Mouse (Mus musculus) MEL (cell line): ENCODE data around the gene Mark1. TPM values are rescaled to one million over a fixed set of nuclear protein-coding genes. Genes with fewer than 3 reads are reported as not detected.

Experiments
- DNase-seq: peaks from one replicate; pipeline ENCODE4 v3.0.0; 2011; ENCODE audit warnings: low read depth, low spot score
- H3K27ac ChIP-seq: 2 replicates; pipeline ENCODE4 v1.5.1; 2012; ENCODE audit warnings: low read depth, mild to moderate bottlenecking, control low read depth, low read length, moderate library complexity; ENCODE audit not compliant: control insufficient read depth
- H3K27me3 ChIP-seq, 2 experiments: fragments of 150-350 bp in 1 of 2; sonication (generic) in 1 of 2; 2 replicates each; pipeline ENCODE4 v1.6.1; 2012; ENCODE audit warnings: low read length in 2 of 2, mild to moderate bottlenecking in 2 of 2, improper control_type of control experiment in 1 of 2, moderate library complexity in 1 of 2; ENCODE audit not compliant: insufficient read depth in 2 of 2, control insufficient read depth in 1 of 2
- H3K36me3 ChIP-seq, 2 experiments: 2 replicates each; pipeline ENCODE4 v1.6.1; 2012 to 2014; ENCODE audit warnings: low read length in 2 of 2, improper control_type of control experiment in 1 of 2, inconsistent platforms in 1 of 2, mild to moderate bottlenecking in 1 of 2; ENCODE audit not compliant: insufficient read depth in 2 of 2, control insufficient read depth in 1 of 2
- H3K4me1 ChIP-seq, 2 experiments: fragments of 150-350 bp in 1 of 2; sonication (generic) in 1 of 2; 2 replicates each; pipeline ENCODE4 v1.6.1; 2012; ENCODE audit warnings: low read length in 2 of 2, improper control_type of control experiment in 1 of 2, mild to moderate bottlenecking in 1 of 2; ENCODE audit not compliant: insufficient read depth in 2 of 2, control insufficient read depth in 1 of 2
- H3K4me3 ChIP-seq, 2 experiments: fragments of 150-350 bp in 1 of 2; sonication (generic) in 1 of 2; 2 replicates each; pipeline ENCODE4 v1.5.1; 2012; ENCODE audit warnings: low read depth in 2 of 2, low read length in 2 of 2, mild to moderate bottlenecking in 2 of 2, moderate library complexity in 2 of 2, control low read depth in 1 of 2, improper control_type of control experiment in 1 of 2; ENCODE audit not compliant: control insufficient read depth in 1 of 2, insufficient read depth in 1 of 2
- H3K79me2 ChIP-seq: 2 replicates; pipeline ENCODE4 v1.6.1; 2012; ENCODE audit warnings: mild to moderate bottlenecking, low read length, moderate library complexity; ENCODE audit not compliant: control insufficient read depth, poor library complexity, insufficient read depth
- H3K9ac ChIP-seq: 2 replicates; pipeline ENCODE4 v1.6.1; 2012; ENCODE audit warnings: low read depth, mild to moderate bottlenecking, control low read depth, low read length, moderate library complexity; ENCODE audit not compliant: control insufficient read depth, poor library complexity, severe bottlenecking
- H3K9me3 ChIP-seq: fragments of 150-350 bp; sonication (generic); replicated peaks from 2 replicates; pipeline ENCODE4 v1.6.1; 2012; ENCODE audit warnings: mild to moderate bottlenecking, low read length, improper control_type of control experiment, moderate library complexity; ENCODE audit not compliant: insufficient read depth
- BHLHE40 ChIP-seq: IDR thresholded peaks from 2 replicates; pipeline ENCODE4 v1.6.1; 2012; ENCODE audit warnings: low read depth, mild to moderate bottlenecking, inconsistent platforms, low read length, improper control_type of control experiment, borderline replicate concordance
- CHD1 ChIP-seq: IDR thresholded peaks from 2 replicates; pipeline ENCODE4 v1.6.1; 2012; ENCODE audit warnings: low read depth, mild to moderate bottlenecking, inconsistent platforms, low read length, improper control_type of control experiment
- ETS1 ChIP-seq: IDR thresholded peaks from 2 replicates; pipeline ENCODE4 v1.6.1; 2012; ENCODE audit warnings: low read depth, mild to moderate bottlenecking, inconsistent platforms, low read length, improper control_type of control experiment, moderate library complexity
- HCFC1 ChIP-seq: IDR thresholded peaks from 2 replicates; pipeline ENCODE4 v1.6.1; 2012; ENCODE audit warnings: low read depth, mild to moderate bottlenecking, inconsistent platforms, low read length, improper control_type of control experiment, moderate library complexity
- MAFK ChIP-seq: IDR thresholded peaks from 2 replicates; pipeline ENCODE4 v1.6.1; 2011; ENCODE audit warnings: low read depth, mild to moderate bottlenecking, low read length, improper control_type of control experiment, borderline replicate concordance
- MAX ChIP-seq: IDR thresholded peaks from 2 replicates; pipeline ENCODE4 v1.6.1; 2011; ENCODE audit warnings: low read length, improper control_type of control experiment
- MEF2A ChIP-seq: IDR thresholded peaks from 2 replicates; pipeline ENCODE4 v1.6.1; 2014; ENCODE audit warnings: low read depth, mild to moderate bottlenecking, inconsistent platforms, low read length, improper control_type of control experiment; ENCODE audit not compliant: poor library complexity, insufficient replicate concordance, severe bottlenecking; ENCODE audit errors: extremely low read depth
- MYC ChIP-seq: IDR thresholded peaks from 2 replicates; pipeline ENCODE4 v1.6.1; 2011; ENCODE audit warnings: low read depth, mild to moderate bottlenecking, low read length, improper control_type of control experiment, moderate library complexity
- NELFE ChIP-seq: IDR thresholded peaks from 2 replicates; pipeline ENCODE4 v1.6.1; 2011; ENCODE audit warnings: low read depth, low read length, improper control_type of control experiment
- POLR2A ChIP-seq, 2 experiments: IDR thresholded peaks; 2 replicates each; pipeline ENCODE4 v1.6.1; 2011 to 2012; ENCODE audit warnings: low read length in 2 of 2, mild to moderate bottlenecking in 2 of 2, control low read depth in 1 of 2, improper control_type of control experiment in 1 of 2, low read depth in 1 of 2, moderate library complexity in 1 of 2; ENCODE audit not compliant: control insufficient read depth in 1 of 2, insufficient read depth in 1 of 2, poor library complexity in 1 of 2
- POLR2AphosphoS5 ChIP-seq: IDR thresholded peaks from 2 replicates; pipeline ENCODE4 v1.6.1; 2012; ENCODE audit warnings: low read depth, borderline replicate concordance, mild to moderate bottlenecking, inconsistent platforms, low read length, moderate library complexity, mixed read lengths
- RAD21 ChIP-seq: IDR thresholded peaks from 2 replicates; pipeline ENCODE4 v1.6.1; 2011; ENCODE audit warnings: mild to moderate bottlenecking, low read depth, low read length, improper control_type of control experiment
- SMC3 ChIP-seq: IDR thresholded peaks from 2 replicates; pipeline ENCODE4 v1.6.1; 2011; ENCODE audit warnings: low read depth, low read length, improper control_type of control experiment
- USF1 ChIP-seq: IDR thresholded peaks from 2 replicates; pipeline ENCODE4 v1.6.1; 2014; ENCODE audit warnings: low read depth, mild to moderate bottlenecking, inconsistent platforms, low read length, improper control_type of control experiment, moderate library complexity
- ZC3H11A ChIP-seq: IDR thresholded peaks from 2 replicates; pipeline ENCODE4 v1.6.1; 2012; ENCODE audit warnings: low read depth, mild to moderate bottlenecking, inconsistent platforms, low read length, improper control_type of control experiment
- ZKSCAN1 ChIP-seq: IDR thresholded peaks from 2 replicates; pipeline ENCODE4 v1.6.1; 2012; ENCODE audit warnings: low read depth, mild to moderate bottlenecking, inconsistent platforms, low read length, improper control_type of control experiment, moderate library complexity
- ZMIZ1 ChIP-seq: IDR thresholded peaks from 2 replicates; pipeline ENCODE4 v1.6.1; 2012; ENCODE audit warnings: low read depth, mild to moderate bottlenecking, inconsistent platforms, low read length, improper control_type of control experiment, moderate library complexity
- ZNF384 ChIP-seq: IDR thresholded peaks from 2 replicates; pipeline ENCODE4 v1.6.1; 2012; ENCODE audit warnings: low read depth, mild to moderate bottlenecking, inconsistent platforms, low read length, improper control_type of control experiment
- polyA plus RNA-seq, 2 experiments: library from polyadenylated mRNA; stranded (reverse) in 1 of 2; unstranded in 1 of 2; fragments of >175 nt in 1 of 2; fragments of >200 nt in 1 of 2; gene quantifications; 2 replicates each; pipeline versions ENCODE4 v1.2.1 to v1.2.4; 2012; ENCODE audit warnings: low replicate concordance in 2 of 2, low read depth in 1 of 2; ENCODE audit not compliant: insufficient read length in 2 of 2, insufficient read depth in 1 of 2, missing spikeins in 1 of 2
- total RNA-seq: library from RNA; depleted of rRNA; stranded (reverse); fragments of 300-350 nt; gene quantifications from 2 replicates; pipeline ENCODE4 v1.2.3, GENCODE M21; 2012

Gene Mark1
- total and polyA plus RNA-seq, 3 experiments, result not detected

DNA sequence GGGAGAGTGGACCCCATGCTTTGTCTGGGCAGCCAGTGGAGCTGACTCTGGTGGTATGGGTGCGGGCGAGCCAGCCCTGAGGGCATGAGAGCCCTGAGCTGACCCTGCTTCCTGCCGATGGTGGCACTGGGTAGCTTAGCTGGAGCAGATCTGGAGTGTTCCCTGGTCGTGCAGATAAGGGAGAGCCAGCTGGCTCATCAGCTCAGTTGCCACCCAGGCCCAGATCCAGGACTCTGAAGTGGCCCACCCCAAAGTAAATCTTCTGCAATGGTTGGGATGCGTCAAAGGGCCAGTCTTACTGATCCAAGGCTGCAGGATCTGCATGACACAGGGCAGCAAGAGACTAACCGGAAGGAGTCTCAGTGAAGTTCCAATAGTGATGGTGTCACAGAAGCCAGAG lies 109.9 kb downstream of the Mark1 start:
- H3K4me3 ChIP-seq, result no peak overlapping the region
- no peaks in the 10 kb centered on the region for H3K36me3 ChIP-seq
- no peak for TF ChIP-seq CHD1
- H3K27me3 ChIP-seq, result no peaks in the 10 kb centered on the region
- no peak overlapping the region for H3K27ac ChIP-seq
- no peaks in the 10 kb centered on the region for H3K79me2 ChIP-seq
- H3K9ac ChIP-seq, result no peak overlapping the region
- no peak for DNase-seq
- no peaks in the 10 kb centered on the region for H3K9me3 ChIP-seq
- H3K4me1 ChIP-seq, result no peaks in the 10 kb centered on the region

DNA sequence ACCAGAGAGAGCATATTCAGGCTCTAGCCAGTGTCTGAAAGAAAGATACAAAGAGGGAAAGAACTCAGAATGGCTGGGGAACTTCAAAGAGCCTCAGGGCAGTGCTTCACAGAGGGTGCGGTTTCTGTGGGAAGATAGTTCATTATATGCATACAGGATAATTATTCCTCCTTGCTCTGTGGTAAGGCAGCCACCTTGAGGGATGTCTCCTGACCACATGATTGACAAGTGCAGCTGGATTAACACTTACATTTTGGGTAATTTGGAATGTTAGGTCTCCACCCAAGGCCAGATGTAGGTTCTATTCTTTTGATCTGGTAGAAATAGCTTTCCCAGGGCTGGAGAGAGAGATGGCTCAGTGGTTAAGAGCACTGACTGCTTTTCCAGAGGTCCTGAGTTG lies 113.2 kb downstream of the Mark1 start:
- Histone ChIP-seq H3K9ac (no peak overlapping the region), H3K27ac (no peak overlapping the region), H3K4me1 (no peaks in the 10 kb centered on the region), H3K9me3 (no peaks in the 10 kb centered on the region), H3K79me2 (no peaks in the 10 kb centered on the region), H3K27me3 (no peaks in the 10 kb centered on the region), H3K36me3 (no peaks in the 10 kb centered on the region), H3K4me3 (no peak overlapping the region)
- DNase-seq, result no peak
- TF ChIP-seq MAX (no peak), ZMIZ1 (no peak), ETS1 (no peak), MEF2A (no peak), SMC3 (no peak), ZC3H11A (no peak), MYC (no peak), ZKSCAN1 (no peak), BHLHE40 (no peak), POLR2AphosphoS5 (no peak), POLR2A (IDR thresholded peaks at IDR 0.05; ENCODE audit: control insufficient read depth in 1 of 2, insufficient read depth in 1 of 2, low read depth in 1 of 2, low read length in 2 of 2, poor library complexity in 1 of 2) (no peak), HCFC1 (no peak), RAD21 (no peak), MAFK (no peak), ZNF384 (no peak), USF1 (no peak), NELFE (no peak)
